Mouse (Mus musculus): ENCODE results near the gene Herpud1. TPM values are rescaled to one million over a fixed set of nuclear protein-coding genes. Genes with fewer than 3 reads are reported as not detected.
A peak's percentile ranks its signal among the peaks of the same experiment; 100 is the strongest.
"Not testable (repeated sequence)": the region's sequence is repeated elsewhere in the genome, so short reads cannot be mapped to it uniquely, and the experiment has no call there.

Gene Herpud1
- total RNA-seq, 2 experiments from 2014 or later = 41.5 to 44.3 TPM

DNA sequence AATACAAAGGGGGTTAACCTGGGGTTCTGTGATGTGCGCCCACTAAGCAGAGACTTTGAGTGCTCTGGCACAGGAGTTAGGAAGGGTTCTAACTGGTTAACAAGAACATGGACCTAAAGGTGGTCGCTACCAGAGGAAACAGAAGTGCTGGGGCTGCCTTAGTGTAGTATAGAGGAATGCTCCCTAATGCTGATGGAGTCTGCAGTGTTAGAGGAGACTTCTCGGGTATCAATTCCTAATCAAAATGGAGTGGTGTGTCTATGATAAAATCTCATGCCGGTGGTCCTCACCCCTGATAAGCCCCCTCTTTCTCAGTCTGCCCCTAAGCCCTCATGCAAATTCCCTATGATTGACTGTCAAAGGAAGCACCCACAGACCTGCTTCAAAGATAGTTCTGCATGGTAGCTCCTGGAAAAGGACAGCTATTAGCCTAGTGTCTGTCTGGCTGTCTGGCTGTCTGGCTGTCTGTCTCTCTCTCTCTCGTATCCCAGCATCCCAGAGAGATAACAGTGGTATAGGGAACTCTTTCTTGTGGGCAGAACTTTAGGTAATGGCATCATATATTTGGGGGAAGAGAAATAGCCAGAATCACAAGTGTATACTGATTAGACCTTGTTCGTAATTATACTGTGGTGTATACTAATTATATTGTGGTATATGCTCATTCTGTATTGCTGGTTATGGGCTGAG lies 9.8 kb downstream of the Herpud1 start:
- DNase-seq (ENCODE audit: extremely low spot score in 1 of 2, low spot score in 2 of 2) = no peak
- intact Hi-C loops (cut with DNase I) = no loop called here

DNA sequence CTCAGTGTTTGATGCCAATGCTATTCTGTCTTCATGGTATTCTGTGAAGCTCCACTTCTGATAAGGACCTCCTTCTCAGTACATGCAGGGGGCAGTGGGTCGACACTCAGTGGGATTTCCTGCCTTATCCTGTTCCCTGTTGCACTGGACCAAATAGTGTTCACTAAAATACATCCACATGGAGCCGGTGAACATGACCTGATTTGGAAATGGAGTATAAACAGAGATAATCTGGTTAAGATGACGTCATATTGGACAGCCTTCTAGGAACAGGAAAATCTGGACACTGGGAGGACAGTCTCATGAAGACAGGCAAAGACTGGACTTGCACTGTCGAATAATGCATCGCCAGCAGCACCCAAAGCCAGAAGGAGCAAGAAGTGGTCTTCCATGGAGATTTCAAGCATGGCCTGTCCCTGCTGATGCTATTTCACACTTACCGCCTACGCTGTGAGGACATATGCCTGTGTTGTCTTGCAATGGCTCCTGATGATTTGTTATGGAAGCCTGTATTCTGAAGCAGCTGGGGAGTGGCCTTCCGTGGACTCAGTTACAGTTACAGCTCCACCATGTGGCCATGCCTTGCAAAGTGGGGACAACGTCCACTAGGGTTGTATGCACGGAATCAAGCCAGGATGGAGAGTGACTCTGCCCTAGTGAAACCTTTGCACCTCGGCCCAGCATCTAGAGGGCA lies 10.9 kb downstream of the Herpud1 start:
- peak in 1 of 2 experiments; percentile 68 for DNase-seq (ENCODE audit: extremely low spot score in 1 of 2, low spot score in 2 of 2)

DNA sequence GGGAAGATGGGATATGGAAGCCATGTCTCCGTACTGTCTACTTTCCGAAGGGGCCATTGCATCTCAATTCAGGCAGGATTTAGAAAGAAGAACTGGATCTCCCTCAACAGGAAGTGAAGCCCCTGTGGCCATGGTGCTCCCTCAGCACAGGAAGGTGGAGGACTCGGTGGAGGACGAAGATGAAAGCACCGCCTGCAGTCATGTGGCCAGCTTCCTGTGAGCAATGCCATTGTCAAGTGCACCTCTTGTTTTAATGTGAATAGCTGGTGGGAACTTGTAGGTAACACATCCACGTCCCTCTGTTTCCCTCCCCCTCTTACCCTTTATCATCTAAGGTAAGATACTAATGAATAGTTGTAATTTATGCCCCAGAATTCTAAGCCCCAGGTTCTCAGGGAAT lies 12.3 kb downstream of the Herpud1 start:
- no peak for DNase-seq (ENCODE audit: extremely low spot score in 1 of 2, low spot score in 2 of 2)
- intact Hi-C loops (cut with DNase I) = no loop called here

More for the DNA sequence above, 10.9 kb downstream of the Herpud1 start:
- intact Hi-C loops (cut with DNase I) = no loop called here

DNA sequence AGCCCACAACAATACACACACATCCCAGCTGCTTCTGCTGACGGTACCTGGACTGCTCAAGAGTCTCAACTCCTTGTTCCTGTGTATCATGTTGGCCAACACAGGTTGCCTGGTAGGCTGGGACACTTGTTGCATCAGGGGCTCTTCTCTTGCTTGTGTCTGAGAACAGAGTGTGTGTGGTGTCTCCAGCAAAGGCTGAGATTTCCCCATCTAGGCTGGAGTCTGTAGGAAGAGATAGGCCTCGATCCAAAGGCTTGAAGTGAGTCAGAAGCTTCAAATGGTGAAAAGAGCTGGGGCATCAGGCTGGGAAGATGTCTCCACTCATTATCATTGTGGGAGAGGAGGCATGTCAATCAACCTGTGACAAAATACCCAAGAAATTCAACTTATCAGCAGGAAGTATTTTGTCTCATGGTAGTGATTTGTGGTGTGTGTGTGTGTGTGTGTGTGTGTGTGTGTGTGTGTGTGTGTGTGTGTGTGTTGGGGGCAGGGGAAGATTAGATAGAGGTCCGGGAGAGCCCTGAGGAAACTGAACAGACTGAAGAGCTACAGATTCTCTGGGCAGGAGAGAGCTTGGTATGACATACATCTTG lies 13.2 kb downstream of the Herpud1 start:
- intact Hi-C loops (cut with DNase I) = no loop called here
- no peak for DNase-seq (ENCODE audit: extremely low spot score in 1 of 2, low spot score in 2 of 2)

DNA sequence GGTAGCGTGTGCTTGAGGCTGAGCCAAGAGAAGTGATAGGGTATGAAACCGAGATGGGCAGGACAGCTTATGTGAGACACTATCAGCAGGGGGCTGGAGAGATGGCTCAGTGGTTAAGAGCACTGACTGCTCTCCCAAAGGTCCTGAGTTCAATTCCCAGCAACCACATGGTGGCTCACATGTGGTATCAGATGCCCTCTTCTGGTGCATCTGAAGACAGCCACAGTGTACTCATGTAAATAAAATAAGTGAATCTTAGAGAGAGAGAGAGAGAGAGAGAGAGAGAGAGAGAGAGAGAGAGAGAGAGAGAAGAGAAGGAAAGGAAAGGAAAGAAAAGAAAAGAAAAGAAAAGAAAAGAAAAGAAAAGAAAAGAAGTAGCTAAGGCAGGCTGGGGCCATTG lies 13.7 kb downstream of the Herpud1 start:
- intact Hi-C loops (cut with DNase I); DNase-seq (ENCODE audit: extremely low spot score in 1 of 2, low spot score in 2 of 2): not testable (repeated sequence)

DNA sequence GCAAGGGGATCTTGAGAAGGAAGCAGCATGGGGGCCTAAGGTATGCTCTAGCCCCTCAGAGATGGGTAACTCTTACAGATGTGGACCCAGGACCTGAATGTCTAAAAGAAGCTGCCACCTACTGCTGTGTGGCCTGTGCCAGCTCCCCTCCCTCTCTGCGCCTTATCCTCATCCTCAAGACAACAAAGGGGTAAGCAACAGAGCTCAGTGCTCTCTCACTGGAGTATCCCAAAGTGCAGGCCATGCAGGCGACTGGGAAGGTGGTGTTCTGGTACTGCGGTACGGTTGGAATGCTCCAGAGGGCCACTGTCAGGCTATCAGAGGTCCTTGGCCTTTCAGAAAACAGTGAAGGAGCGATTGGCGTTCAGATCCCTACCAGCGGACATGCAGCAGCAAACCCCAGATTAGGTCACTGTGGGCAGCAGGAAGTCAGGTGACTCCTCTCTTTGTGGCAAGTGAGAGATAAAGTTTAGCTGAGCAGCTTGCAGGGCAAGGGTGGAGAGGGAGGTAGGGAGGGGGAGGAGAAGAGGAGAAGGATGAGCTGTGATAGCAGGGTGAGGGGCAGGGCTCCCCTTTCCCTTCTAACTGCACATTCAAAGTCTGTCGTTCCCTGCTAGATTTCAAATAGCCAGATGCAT lies 22.3 kb downstream of the Herpud1 start:
- intact Hi-C loops (cut with DNase I) = no loop called here
- DNase-seq (ENCODE audit: extremely low spot score in 1 of 2, low spot score in 2 of 2) = no peak

DNA sequence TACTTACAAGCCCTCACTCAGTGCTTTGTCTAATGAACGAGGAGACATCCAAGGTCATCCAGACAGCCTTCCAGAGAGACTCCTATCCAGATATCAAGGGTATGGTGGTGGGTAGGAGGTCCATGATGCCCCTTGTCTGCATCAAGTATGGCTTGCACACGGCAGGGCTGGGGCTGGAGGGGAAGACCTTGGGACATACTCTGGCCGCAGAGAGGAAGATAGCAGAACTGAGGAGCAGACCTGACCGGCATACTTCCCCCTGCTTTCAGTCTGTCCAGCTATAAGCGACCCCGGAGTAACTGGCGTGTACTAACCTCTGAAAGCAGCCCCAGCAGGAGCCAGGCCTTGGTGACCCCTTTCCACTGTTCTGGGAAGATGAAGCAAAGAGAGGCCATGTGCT lies 23.3 kb downstream of the Herpud1 start:
- DNase-seq (ENCODE audit: extremely low spot score in 1 of 2, low spot score in 2 of 2) = no peak
- intact Hi-C loops (cut with DNase I) = no loop called here

DNA sequence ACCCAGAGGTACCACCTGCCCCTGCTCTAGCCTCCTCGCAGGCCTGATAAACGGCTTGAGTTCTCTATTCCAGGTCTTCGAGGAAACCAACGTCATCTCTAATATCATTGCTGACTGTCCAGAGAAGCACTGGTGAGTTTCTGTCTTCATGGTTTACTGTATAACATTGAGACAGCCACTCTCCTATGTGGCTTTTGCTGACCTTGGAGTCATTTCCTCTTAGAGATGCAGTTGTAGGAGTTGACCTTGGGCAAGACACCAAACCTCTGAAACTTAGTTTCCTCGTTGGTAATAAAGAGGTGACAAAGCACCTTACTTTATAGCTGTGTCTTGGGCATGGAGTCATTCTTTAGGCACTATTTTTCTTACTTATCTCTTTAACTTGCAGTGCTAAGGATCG lies 26.3 kb downstream of the Herpud1 start:
- DNase-seq (ENCODE audit: extremely low spot score in 1 of 2, low spot score in 2 of 2) = no peak
- intact Hi-C loops (cut with DNase I) = no loop called here

DNA sequence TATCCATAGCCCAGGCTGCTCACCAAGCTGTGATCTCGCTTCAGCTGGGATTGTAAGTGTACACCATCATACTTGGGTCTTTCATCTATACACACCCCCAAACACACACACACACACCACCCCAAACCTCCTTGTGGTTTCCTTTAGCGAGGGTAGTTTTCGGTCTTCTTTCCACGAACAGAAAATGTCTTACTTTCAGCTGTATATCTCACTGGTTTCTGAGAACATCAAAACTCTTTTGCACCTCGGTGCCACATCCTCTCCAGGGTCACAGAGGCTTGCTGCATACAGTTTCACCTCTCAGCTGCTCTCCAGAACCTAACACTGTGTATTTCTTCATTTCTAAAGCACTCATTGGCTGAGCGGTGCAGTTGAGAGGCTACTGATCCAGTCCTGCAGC lies 27.3 kb downstream of the Herpud1 start:
- intact Hi-C loops (cut with DNase I) = no loop called here
- DNase-seq (ENCODE audit: extremely low spot score in 1 of 2, low spot score in 2 of 2) = no peak

DNA sequence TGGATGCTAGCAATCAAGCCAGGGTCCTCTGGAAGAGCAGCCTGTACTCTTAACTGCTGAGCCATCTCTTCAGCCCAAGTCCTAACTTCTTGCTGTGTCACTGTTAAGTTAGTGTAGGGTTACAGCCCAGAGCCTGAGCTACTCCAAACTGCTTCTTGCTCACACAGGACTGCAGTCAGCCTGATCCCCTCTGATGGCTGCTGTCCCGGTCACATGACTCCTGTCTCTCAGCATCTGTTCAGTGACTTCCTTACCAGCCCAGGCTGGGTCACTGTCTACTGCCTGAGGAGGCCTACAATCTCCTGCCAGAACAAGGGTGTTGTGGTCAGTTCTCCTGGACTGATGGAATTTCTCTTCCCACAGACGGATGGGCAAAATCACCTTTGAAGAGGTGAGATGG lies 29.0 kb downstream of the Herpud1 start:
- intact Hi-C loops (cut with DNase I) = no loop called here

DNA sequence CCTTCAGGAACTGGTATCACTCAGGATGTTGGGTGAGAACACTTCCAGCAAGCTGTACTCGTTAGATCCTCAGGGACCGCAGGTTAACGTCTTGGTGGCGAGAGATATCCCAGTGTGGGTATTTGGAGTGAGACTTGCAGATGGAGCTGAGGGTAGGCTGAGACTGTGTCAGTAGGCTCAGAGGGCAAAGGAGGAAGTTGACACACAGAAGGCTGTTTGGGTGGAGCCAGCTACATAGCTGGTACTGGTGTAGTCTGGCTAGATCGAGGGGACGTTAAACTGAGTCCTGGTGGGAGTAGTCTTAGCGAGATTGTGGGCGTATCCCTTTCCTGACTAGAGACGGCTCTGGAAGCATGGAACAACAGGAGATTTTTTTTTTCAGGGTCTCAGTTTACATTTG lies 31.8 kb downstream of the Herpud1 start:
- no peak for DNase-seq (ENCODE audit: extremely low spot score in 1 of 2, low spot score in 2 of 2)
- intact Hi-C loops (cut with DNase I) = no loop called here

More for the DNA sequence above, 29.0 kb downstream of the Herpud1 start:
- DNase-seq (ENCODE audit: extremely low spot score in 1 of 2, low spot score in 2 of 2) = no peak

DNA sequence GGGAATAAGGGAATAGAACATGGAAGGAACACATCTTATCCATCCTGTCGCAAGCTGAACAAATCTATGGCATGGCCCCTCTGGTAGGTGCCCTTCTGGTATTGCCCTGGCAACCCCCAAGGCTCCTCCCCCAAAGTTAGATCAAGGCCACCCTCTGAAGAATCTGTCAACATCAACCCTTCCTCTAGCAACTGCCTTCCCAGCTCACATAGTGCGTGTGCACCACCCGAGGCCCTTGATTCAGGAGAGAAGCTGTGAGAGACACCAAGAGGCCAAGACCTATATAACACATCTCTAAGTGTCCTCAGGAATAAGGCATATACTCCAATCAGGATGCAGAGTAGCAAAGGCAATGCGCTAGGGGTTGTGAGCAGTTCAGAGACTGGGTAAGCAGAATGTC lies 36.0 kb downstream of the Herpud1 start:
- DNase-seq (ENCODE audit: extremely low spot score in 1 of 2, low spot score in 2 of 2) = no peak
- intact Hi-C loops (cut with DNase I) = no loop called here

DNA sequence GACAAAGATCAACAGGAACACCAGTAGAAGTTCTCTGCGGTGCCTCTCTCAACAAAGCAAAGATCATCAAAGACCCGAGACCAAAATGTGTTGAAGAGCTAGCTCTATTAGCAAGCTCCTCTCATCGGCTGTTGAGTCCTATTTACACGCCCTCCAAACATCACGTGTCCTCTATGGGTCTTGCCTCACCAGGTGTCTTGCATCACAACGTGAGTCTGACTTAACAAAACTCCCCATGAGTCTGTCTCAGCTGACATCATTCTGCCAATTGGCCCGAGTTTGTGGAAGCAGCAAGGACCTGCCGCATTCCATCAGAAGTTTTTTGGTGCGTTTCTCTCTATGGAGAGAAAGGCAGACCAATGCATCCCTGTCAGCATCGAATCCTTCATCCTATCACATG lies 41.7 kb downstream of the Herpud1 start:
- intact Hi-C loops (cut with DNase I) = no loop called here
- DNase-seq (ENCODE audit: extremely low spot score in 1 of 2, low spot score in 2 of 2) = no peak

DNA sequence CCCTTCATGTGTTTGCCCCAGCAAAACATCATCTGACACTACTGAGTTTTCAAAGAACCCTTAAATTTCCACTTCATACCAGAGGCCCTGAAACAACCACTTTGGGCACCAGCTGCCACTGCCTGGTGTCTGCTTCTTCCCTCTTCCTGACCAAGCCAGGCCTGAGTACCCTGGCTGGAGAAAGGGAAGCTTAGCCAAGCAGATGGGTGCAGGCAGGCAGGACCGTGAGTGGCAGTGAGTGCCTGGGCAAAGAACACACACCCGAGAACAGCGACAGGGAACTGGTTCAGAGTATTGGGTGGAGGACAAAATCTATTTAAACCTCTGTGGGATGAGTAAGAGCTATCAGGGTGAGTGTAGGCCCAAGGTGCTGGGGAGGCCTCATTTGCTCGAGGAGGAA lies 42.2 kb downstream of the Herpud1 start:
- intact Hi-C loops (cut with DNase I) = no loop called here
- no peak for DNase-seq (ENCODE audit: extremely low spot score in 1 of 2, low spot score in 2 of 2)

DNA sequence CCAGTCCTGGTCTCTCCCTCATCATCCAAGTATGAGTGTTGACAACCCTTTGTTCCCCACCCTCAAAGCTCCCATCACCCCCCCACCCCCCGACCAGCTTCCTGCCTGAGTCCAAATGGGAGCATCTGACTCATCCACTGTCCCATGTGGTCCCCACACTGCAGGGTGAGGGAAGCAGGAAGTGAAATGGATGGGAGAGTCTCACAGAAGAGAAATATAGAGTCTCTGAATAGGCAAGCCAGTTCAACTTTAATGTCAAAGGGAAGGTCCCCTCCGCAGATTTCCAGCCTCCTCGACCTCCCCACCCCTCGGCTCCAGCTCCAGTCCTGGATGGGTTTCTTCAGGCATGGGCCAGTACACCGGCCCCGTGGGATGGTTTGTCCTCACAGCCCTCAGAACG lies 43.1 kb downstream of the Herpud1 start:
- intact Hi-C loops (cut with DNase I) = no loop called here
- DNase-seq (ENCODE audit: extremely low spot score in 1 of 2, low spot score in 2 of 2) = no peak

DNA sequence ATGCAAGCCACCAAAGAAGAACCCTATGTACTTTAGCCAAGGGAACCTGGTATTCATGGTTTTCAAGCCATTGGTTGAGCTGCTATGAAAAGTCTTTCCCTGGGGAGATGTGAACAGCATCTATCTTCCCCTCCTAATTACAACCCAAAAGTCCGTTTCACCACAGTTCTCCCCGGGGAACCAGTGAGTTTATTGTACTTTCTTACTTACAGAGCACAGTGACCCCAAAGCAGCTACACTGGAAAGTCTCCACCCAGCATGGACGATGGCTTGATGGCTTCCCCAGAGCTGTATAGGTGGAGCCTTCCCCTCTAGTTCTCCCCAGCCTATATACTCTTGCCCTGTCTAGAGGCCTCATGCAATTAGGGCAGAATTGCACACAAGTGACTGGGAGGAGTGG lies 46.0 kb downstream of the Herpud1 start:
- intact Hi-C loops (cut with DNase I) = no loop called here
- DNase-seq (ENCODE audit: extremely low spot score in 1 of 2, low spot score in 2 of 2) = no peak

DNA sequence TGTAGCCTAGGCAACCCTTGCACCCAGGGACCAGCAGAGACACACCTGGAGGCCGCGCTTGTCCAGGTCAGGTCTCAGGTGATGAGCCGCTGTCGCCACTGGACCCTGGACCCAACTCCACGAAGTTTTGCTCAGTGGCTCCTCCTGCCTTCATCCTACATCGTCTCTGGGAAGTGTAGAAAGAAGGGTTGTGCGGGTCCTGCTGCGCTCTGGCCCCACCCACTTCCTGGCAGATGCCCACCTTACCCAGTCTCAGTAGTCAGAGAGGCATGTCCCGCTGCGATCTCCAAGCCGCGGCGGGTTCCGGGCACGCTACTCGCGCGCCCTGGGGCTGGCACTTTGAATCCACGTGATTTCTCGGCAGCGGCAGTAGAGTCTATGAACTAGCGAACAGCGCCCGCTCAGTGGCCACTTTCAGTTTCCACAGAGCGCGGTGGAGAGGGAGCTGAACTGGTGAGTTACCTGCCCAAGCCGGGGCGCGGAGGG lies 47.8 kb downstream of the Herpud1 start, which contains the start of gene Nlrc5:
Gene Nlrc5, plus strand, starts transcription at position 376 of the 486 bp plus-strand sequence.
- DNase-seq (ENCODE audit: extremely low spot score in 1 of 2, low spot score in 2 of 2) = peak; percentile 19 to 61
- intact Hi-C loops (cut with DNase I) = no loop called here

DNA sequence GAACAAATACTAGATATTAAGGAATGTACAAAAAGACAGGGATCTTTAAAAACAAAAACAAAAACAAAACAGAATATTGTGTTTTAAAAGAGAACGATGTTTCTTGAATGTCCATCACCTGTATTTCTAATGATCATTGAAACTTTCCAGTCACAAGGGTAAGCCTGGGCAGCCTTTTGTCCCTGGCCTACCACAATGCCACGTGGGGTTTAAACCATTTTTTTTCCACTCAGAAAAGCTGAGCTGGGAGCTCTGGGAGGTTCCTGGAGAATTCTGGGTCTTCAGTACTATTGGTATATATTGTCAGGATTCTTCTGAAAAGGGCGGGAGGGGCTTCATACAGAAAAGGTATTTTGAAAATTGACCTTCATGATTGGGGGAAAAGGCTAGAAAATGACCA lies 48.7 kb downstream of the Herpud1 start:
- intact Hi-C loops (cut with DNase I) = no loop called here
- DNase-seq (ENCODE audit: extremely low spot score in 1 of 2, low spot score in 2 of 2) = no peak

DNA sequence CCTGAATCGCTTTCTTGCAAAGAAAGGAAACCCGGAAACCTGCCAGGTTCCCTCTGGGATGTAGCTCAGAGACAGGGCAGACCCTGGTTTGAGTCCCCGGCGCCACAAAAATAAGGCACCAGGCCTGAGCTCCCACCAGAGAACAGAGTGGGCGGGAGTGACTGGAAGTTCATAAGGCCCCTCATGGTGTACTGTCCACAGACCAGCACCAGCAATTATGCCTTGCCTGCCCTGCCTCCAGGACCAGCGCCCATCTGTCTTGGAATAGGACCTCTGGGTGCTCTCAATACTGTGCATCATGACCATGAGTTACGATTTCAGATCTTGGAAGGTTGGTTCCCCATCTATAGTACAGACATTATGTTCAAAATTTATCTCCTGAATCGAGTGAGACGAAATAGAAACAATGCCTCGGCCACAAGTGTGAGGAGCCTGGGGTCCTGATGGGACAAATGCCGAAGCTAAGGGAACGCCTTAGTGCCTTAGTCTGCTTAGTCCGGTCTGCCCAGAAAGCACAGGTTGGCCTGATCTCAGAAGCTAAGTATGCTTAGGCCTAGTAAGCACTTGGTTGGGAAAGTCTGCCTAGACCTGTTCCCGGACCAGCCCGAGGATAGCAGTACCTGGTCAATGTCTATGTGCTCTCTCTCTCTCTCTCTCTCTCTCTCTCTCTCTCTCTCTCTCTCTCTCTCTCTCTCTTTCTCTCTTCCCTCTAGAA lies 49.3 kb downstream of the Herpud1 start:
- DNase-seq (ENCODE audit: extremely low spot score in 1 of 2, low spot score in 2 of 2) = no peak

More for the DNA sequence above, 49.3 kb downstream of the Herpud1 start:
- intact Hi-C loops (cut with DNase I) = no loop called here
